In the genomic region with DNA sequence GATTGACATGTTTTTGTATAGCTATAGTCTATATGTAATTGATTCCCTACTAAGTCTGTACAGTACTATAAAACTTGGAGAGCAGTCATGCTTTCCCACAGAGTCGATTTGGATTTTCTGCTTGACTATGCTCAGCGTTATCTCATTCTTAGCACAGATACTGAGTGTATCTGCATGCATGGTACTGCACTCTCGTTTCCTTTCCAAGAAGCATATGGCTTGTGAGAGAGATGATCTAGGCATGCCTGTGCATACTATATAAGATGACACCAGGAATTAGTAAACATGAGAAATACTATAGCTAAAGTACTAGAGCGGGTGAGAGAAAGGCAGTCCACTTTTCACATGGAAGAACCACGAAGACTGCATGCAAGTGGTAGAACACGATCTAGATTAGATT, we compare ENCODE assay signal across 24 mouse cellular contexts.
"Had no signal": no experiment of that assay in that cellular context is flagged by ENCODE, and none has a peak within 500 bp of the region (broad histone marks: within the 10 kb centered on the region; RNA-seq: fewer than 3 reads in every experiment).

No protein-coding gene starts in this region.

- H3K4me2 ChIP-seq: heart, embryonic 12.5 days; hindbrain, embryonic 13.5 days; hindbrain, embryonic 15.5 days; kidney, embryonic 15.5 days; limb, embryonic 13.5 days; limb, embryonic 15.5 days; liver, embryonic 12.5 days had no signal

- H3K4me3 ChIP-seq: heart, embryonic 10.5 days; heart, embryonic 12.5 days; hindbrain, embryonic 13.5 days; hindbrain, embryonic 15.5 days; kidney, embryonic 15.5 days; limb, embryonic 13.5 days; limb, embryonic 15.5 days; liver, embryonic 12.5 days had no signal

- H3K27ac ChIP-seq: heart, embryonic 10.5 days; hindbrain, embryonic 13.5 days; hindbrain, embryonic 15.5 days; hindbrain, postnatal 0 days; limb, embryonic 13.5 days; limb, embryonic 15.5 days; liver, embryonic 12.5 days; liver, embryonic 14.5 days had no signal

- H3K36me3 ChIP-seq: hindbrain, embryonic 13.5 days; hindbrain, embryonic 15.5 days; kidney, embryonic 15.5 days; limb, embryonic 13.5 days; limb, embryonic 15.5 days; liver, embryonic 12.5 days had no signal

- H3K27me3 ChIP-seq: heart, embryonic 12.5 days; hindbrain, embryonic 13.5 days; hindbrain, embryonic 15.5 days; kidney, embryonic 15.5 days; limb, embryonic 13.5 days; limb, embryonic 15.5 days; liver, embryonic 12.5 days had no signal

- H3K9ac ChIP-seq: heart, embryonic 12.5 days; hindbrain, embryonic 13.5 days; hindbrain, embryonic 15.5 days; kidney, embryonic 15.5 days; limb, embryonic 13.5 days; limb, embryonic 15.5 days; liver, embryonic 12.5 days; liver, embryonic 14.5 days had no signal

- H3K4me1 ChIP-seq: hindbrain, embryonic 13.5 days; hindbrain, embryonic 15.5 days; kidney, embryonic 15.5 days; liver, embryonic 12.5 days had no signal

- H3K9me3 ChIP-seq: heart, embryonic 10.5 days; heart, embryonic 12.5 days; hindbrain, embryonic 13.5 days; hindbrain, embryonic 15.5 days; kidney, embryonic 15.5 days; limb, embryonic 13.5 days; limb, embryonic 15.5 days; liver, embryonic 12.5 days had no signal

- ATAC-seq: hindbrain, postnatal 0 days; intestine, embryonic 16.5 days; liver, embryonic 12.5 days had no signal

- DNase-seq: gastrocnemius, postnatal 14 days; gastrocnemius, postnatal 36 days; heart, adult 18-20 months; heart, postnatal 10 days; heart, postnatal 36 days; kidney, adult 11 months; kidney, adult 2 months; kidney, adult 9 months; kidney, postnatal 14 days; kidney, postnatal 36 days; layer of hippocampus, postnatal 36 days; left cerebral cortex, postnatal 4 days; lung, adult 18-20 months had no signal
